Mouse (Mus musculus) neural tube, embryonic 12.5 days (tissue): ENCODE data around the gene Scd2. TPM values are rescaled to one million over a fixed set of nuclear protein-coding genes. Genes with fewer than 3 reads are reported as not detected.
"Not testable (repeated sequence)": the region's sequence is repeated elsewhere in the genome, so short reads cannot be mapped to it uniquely, and the experiment has no call there.

Source experiments
- ATAC-seq: fragments of 200-750 bp; cut with Nextera tagmentation; 2 replicates; pipeline ENCODE4 v1.8.0; 2017; ENCODE audit warnings: low read depth, mild to moderate bottlenecking, moderate TSS enrichment, moderate library complexity; ENCODE audit not compliant: low FRiP score
- H3K27ac ChIP-seq: fragments of 300-500 bp; sonication (generic); 2 replicates; pipeline ENCODE4 v1.5.1; 2016
- H3K27me3 ChIP-seq: fragments of 300-500 bp; sonication (generic); replicated peaks from 2 replicates; pipeline ENCODE4 v1.6.1; 2016; ENCODE audit warnings: mild to moderate bottlenecking
- H3K36me3 ChIP-seq: fragments of 300-500 bp; sonication (generic); 2 replicates; pipeline ENCODE4 v1.6.1; 2016; ENCODE audit warnings: mild to moderate bottlenecking
- H3K4me1 ChIP-seq: fragments of 300-500 bp; sonication (generic); 2 replicates; pipeline ENCODE4 v1.6.1; 2016
- H3K4me2 ChIP-seq: fragments of 300-500 bp; sonication (generic); replicated peaks from 2 replicates; pipeline ENCODE4 v1.6.1; 2016; ENCODE audit warnings: mild to moderate bottlenecking
- H3K4me3 ChIP-seq: fragments of 300-500 bp; sonication (generic); 2 replicates; pipeline ENCODE4 v1.5.1; 2016
- H3K9ac ChIP-seq: fragments of 300-500 bp; sonication (generic); 2 replicates; pipeline ENCODE4 v1.6.1; 2016; ENCODE audit warnings: mild to moderate bottlenecking
- H3K9me3 ChIP-seq: fragments of 300-500 bp; sonication (generic); 2 replicates; pipeline ENCODE4 v1.6.1; 2016; ENCODE audit warnings: mild to moderate bottlenecking
- WGBS: fragments of 180-500 bp; shearing (Covaris S2); methylation state at CpG from one replicate; pipeline ENCODE4 v1.1.7; 2016; 5-methylcytosine and 5-hydroxymethylcytosine counted together
- polyA plus RNA-seq: library from polyadenylated mRNA; unstranded; fragments of >200 nt; fragmentation: Nextera tagmentation; extraction: Ambion mirVana; gene quantifications from 2 replicates; pipeline ENCODE4 v1.2.1, GENCODE M21; 2016

The Scd2 gene
- polyA plus RNA-seq, 1 experiment from 2014 or later = 371 TPM

DNA sequence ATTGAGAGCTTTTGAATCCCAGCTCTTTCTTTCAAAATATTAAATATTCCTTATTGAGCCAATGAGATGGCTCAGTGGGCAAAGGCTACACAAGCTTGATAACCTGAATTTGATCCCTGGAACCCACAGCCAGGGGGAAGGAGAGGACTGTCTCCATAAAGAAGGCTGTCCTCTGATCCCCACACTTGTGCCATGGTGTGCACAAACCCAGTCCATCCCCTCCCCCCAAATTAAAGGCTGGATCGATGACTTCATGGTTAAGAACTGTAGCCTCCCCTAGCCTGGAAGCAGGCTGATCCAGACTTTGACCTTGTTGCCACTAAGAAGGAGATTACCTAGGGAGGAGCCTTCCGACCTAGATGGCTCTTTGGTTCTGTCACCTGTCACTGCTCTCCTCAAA, 28.2 kb downstream of the Scd2 start:
- no peak for ATAC-seq
- WGBS = 87% methylated on average over 2 of the region's 2 CpGs
- Histone ChIP-seq H3K4me1 (no peaks in the 10 kb centered on the region), H3K9me3 (peaks cover 8% of the 10 kb centered on the region), H3K9ac (no peak overlapping the region), H3K4me2 (no peak overlapping the region), H3K4me3 (no peak overlapping the region), H3K27me3 (no peaks in the 10 kb centered on the region), H3K36me3 (no peaks in the 10 kb centered on the region), H3K27ac (no peak overlapping the region)

DNA sequence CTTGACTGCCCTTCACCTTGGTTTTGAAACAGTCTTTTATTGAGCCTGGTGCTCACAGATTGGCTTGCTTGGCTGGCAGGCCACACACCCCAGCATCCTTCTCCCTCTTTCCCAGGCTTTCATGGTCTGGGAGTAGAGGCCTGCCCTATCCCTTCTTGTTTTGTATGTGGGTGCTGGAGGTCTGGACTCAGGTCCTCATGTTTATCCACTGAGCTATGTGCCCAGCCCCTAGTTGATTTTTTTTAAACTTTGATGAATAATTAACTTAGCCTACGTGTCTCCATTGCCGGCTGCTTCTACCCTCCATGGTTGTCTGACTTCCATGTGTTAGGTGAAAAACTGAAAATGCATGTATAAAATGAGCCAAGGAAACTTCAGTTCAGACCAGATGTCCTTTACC, 36.1 kb downstream of the Scd2 start:
- no peak overlapping the region for H3K27ac ChIP-seq
- WGBS = 93% methylated on average over 2 of the region's 2 CpGs
- H3K9me3 ChIP-seq = peaks cover 4% of the 10 kb centered on the region
- ATAC-seq = no peak
- no peaks in the 10 kb centered on the region for H3K4me1 ChIP-seq
- no peak overlapping the region for H3K4me3 ChIP-seq
- no peaks in the 10 kb centered on the region for H3K36me3 ChIP-seq
- no peaks in the 10 kb centered on the region for H3K27me3 ChIP-seq
- no peak overlapping the region for H3K4me2 ChIP-seq
- H3K9ac ChIP-seq = no peak overlapping the region

DNA sequence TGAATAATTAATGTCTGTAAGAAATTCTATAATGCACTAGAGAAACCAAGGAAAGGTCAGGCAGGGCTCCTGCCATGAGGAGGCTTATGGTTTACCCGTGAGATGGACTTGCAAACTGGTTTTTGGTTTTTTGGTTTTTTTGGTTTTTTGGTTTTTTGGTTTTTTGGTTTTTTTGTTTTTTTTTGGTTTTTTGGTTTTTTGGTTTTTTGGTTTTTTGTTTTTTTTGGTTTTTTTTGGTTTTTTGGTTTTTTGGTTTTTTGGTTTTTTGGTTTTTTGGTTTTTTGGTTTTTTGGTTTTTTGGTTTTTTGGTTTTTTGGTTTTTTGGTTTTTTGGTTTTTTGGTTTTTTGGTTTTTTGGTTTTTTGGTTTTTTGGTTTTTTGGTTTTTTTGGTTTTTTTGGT, 37.7 kb downstream of the Scd2 start:
- H3K27ac ChIP-seq, H3K36me3 ChIP-seq, H3K4me3 ChIP-seq, H3K9me3 ChIP-seq, H3K27me3 ChIP-seq, H3K9ac ChIP-seq, H3K4me2 ChIP-seq, ATAC-seq, H3K4me1 ChIP-seq: not testable (repeated sequence)
- WGBS = 93% methylated on average over 1 of the region's 1 CpGs

DNA sequence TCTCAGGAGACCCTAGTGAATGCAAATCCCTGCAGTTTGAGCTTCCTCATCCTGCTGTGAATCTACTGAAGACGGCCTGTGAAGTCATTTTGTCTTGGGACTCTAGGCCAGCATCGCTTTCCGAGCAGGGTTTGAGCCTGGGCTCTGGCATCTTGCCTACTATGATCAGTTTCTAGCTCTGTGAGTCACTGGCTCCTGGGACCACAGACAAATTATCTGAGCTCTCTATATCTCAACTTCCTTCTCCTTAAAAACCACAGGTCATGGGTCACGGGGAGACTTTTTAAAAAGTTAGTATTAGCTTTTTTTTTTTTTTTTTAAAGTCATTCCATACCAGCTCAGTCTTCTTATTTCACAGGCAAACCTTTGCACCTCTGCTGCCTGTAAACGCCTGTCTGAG, 38.4 kb downstream of the Scd2 start:
- H3K9ac ChIP-seq = no peak overlapping the region
- no peak overlapping the region for H3K4me2 ChIP-seq
- no peaks in the 10 kb centered on the region for H3K27me3 ChIP-seq
- no peak for ATAC-seq
- 87% methylated on average over 5 of the region's 5 CpGs for WGBS
- no peak overlapping the region for H3K4me3 ChIP-seq
- no peaks in the 10 kb centered on the region for H3K4me1 ChIP-seq
- no peak overlapping the region for H3K27ac ChIP-seq
- no peaks in the 10 kb centered on the region for H3K9me3 ChIP-seq
- H3K36me3 ChIP-seq = no peaks in the 10 kb centered on the region

DNA sequence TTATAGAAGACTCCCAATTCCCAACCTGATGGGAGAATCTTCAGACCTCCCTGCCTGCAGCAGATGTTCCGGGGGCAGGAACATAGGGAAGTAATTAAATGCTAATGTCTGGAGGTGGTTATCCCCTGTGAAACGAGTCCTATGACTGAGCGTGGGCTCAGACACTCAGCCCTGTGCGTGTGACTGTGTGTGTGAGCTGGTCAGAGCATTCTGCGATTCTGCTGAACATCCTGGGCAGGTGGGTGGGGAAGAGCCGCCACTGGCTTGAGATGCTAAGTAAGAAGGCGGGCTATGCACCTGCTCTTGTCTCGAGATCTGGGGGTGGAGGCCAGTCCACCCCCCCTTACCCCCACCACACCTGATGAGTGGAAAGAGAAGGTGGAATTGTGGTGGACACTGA, 38.9 kb downstream of the Scd2 start:
- ATAC-seq = no peak
- Histone ChIP-seq H3K27me3 (no peaks in the 10 kb centered on the region), H3K27ac (no peak overlapping the region), H3K4me2 (no peak overlapping the region), H3K9ac (no peak overlapping the region), H3K9me3 (no peaks in the 10 kb centered on the region), H3K36me3 (no peaks in the 10 kb centered on the region), H3K4me3 (no peak overlapping the region), H3K4me1 (no peaks in the 10 kb centered on the region)
- WGBS = 72% methylated on average over 8 of the region's 8 CpGs

DNA sequence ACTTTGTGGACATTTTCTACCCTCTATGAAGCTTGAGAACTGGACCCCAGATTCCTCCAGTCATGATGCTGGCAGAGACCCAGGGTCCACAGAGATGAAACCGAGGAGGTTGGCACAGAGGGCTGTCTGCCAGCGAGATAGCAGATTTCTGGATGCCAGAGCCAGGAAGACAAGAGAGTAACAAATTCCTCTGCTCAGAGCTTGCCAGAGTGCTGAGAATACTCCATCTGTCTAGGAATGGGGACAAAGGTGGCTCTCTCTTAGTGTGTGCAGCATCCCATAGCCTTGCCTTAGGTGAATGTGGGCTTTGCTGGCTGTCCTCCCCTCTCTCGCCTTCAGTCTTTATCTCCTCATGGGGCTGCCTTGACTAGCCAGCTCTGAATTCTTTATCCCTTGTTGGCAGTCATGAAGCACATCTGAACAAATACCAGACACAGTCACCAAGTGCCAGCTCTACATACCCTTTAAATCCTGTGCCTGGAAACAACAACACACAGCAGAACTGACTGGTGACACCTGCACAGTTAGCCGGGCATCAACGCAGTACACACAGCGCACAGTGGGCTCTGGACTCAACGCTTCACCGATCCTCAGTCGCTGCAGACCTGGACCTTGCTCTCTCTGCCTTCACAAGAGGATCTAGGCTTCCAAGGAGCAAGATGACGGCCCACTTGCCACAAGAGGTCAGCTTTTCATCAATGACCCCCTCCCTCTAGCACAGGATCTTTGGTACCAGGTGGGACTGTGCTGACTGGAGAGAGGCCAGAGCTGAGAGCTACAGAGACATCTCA, 39.6 kb downstream of the Scd2 start, which contains the start of gene Scd4:
TSS of gene Scd4 (plus strand) at position 260 of the 791 bp plus-strand sequence.
- H3K9me3 ChIP-seq = no peaks in the 10 kb centered on the region
- WGBS = 90% methylated on average over 10 of the region's 10 CpGs
- H3K36me3 ChIP-seq = no peaks in the 10 kb centered on the region
- no peaks in the 10 kb centered on the region for H3K4me1 ChIP-seq
- no peak within 1 kb of the TSS for H3K9ac ChIP-seq
- H3K4me2 ChIP-seq = no peak within 1 kb of the TSS
- no peaks in the 10 kb centered on the region for H3K27me3 ChIP-seq
- ATAC-seq = no peak
- no peak within 1 kb of the TSS for H3K27ac ChIP-seq
- H3K4me3 ChIP-seq = no peak within 1 kb of the TSS

DNA sequence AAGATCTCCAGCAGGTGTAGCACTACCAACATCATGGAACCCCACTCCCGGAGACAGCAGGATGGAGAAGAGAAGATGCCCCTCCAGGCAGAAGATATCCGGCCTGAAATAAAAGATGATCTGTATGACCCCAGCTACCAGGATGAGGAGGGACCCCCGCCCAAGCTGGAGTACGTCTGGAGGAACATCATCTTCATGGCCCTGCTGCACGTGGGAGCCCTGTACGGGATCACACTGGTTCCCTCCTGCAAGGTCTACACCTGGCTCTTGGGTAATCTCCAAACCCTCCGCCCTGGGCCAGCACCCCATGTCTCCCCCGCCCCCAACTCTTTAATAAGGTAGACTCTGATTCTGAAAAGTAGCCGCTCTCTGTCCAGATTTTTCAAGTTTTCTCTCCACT, 40.5 kb downstream of the Scd2 start:
- no peaks in the 10 kb centered on the region for H3K27me3 ChIP-seq
- H3K4me2 ChIP-seq = no peak overlapping the region
- no peaks in the 10 kb centered on the region for H3K36me3 ChIP-seq
- H3K27ac ChIP-seq = no peak overlapping the region
- no peak overlapping the region for H3K4me3 ChIP-seq
- no peaks in the 10 kb centered on the region for H3K4me1 ChIP-seq
- no peak for ATAC-seq
- H3K9me3 ChIP-seq = no peaks in the 10 kb centered on the region
- 93% methylated on average over 9 of the region's 9 CpGs for WGBS
- H3K9ac ChIP-seq = no peak overlapping the region

DNA sequence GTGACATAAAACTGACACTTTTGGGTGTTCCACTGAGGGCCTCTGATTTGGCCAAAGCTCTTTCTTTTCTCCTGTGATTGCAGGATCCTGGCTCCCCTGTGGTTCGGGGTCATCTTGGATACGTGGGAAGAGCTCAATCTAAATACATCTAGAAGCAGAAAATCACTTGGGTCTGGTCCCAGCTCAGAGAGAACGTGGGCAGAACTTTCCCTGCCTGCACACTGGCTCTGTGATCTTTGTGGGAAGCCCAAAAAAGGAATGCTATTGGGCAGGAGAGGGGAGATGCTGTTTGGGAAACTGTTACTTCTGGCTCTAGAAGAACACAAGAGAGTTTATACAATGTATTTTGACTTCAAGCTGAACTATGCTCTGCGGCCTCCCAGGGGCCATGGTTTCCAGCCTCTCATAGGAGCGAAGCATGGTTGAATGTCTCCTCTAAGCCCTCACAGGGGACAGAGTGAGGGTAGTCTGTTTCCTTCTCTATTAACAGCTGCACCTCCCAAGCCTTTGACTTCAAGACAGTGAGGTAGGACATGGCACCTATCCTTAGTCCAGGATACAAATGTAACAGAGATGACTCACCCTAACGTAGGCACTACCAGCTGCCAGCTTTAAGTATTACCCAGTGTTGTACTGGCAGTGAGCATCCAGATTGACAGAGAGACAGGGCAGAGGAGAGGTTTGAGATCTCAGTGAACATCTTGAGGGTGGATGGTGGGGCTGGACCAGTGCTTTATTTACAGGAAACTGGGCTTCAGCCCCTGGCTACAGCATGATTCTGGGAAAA, 42.6 kb downstream of the Scd2 start:
- no peak overlapping the region for H3K27ac ChIP-seq
- no peaks in the 10 kb centered on the region for H3K36me3 ChIP-seq
- no peak overlapping the region for H3K4me3 ChIP-seq
- WGBS = 82% methylated on average over 6 of the region's 6 CpGs
- H3K27me3 ChIP-seq = no peaks in the 10 kb centered on the region
- no peaks in the 10 kb centered on the region for H3K4me1 ChIP-seq
- H3K4me2 ChIP-seq = no peak overlapping the region
- ATAC-seq = no peak
- H3K9me3 ChIP-seq = no peaks in the 10 kb centered on the region
- H3K9ac ChIP-seq = no peak overlapping the region

DNA sequence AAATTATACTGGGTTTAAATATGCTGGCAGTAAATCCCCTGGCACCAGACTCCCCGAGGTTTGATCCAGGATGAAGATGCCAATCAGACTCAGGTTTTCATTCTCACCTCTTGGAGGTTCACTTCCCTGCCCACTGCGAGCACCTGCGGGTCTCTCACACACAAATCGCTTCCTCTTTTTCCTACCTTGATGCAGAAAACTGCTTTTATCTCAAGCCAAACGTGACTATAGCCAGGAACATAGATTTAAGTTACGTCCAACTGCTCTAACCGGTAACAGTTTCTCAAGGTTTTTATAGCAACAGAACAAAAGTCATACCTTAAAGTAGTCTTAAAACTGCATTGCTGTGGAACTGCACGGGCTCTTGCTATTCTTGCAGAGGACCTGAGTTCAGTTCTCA, 56.2 kb downstream of the Scd2 start:
- Histone ChIP-seq H3K9ac (no peak overlapping the region), H3K4me1 (no peaks in the 10 kb centered on the region), H3K4me3 (no peak overlapping the region), H3K27me3 (no peaks in the 10 kb centered on the region), H3K27ac (no peak overlapping the region), H3K4me2 (no peak overlapping the region), H3K9me3 (no peaks in the 10 kb centered on the region), H3K36me3 (no peaks in the 10 kb centered on the region)
- no peak for ATAC-seq
- WGBS = 87% methylated on average over 8 of the region's 8 CpGs

DNA sequence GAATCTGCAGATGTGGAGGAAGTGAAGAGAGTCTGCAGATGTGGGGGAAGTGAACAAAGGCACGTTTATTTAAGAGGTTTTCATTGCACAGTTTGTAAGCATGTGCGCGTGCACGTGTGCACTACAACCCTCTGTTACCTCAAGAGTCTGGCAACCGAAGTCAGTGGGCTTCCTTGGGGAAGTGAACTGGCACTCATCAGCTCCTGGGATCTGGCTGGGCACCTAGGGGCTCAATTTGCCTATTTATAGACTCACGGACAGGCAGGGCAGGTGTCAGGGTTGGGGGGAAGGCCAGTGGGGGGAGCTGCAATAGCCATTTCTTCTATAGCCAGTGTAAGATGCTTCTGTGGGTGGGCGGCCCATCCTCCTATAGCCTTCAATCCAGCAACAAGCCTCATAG, 58.3 kb downstream of the Scd2 start:
- H3K36me3 ChIP-seq = no peaks in the 10 kb centered on the region

More for the DNA sequence above, 58.3 kb downstream of the Scd2 start:
- no peak overlapping the region for H3K27ac ChIP-seq
- no peak overlapping the region for H3K4me2 ChIP-seq
- WGBS = 79% methylated on average over 7 of the region's 7 CpGs
- no peak for ATAC-seq
- no peak overlapping the region for H3K4me3 ChIP-seq
- no peaks in the 10 kb centered on the region for H3K27me3 ChIP-seq
- no peaks in the 10 kb centered on the region for H3K4me1 ChIP-seq
- no peaks in the 10 kb centered on the region for H3K9me3 ChIP-seq
- H3K9ac ChIP-seq = no peak overlapping the region
